Mouse (Mus musculus): ENCODE results near the gene Pald1. TPM values are rescaled to one million over a fixed set of nuclear protein-coding genes. Genes with fewer than 3 reads are reported as not detected.
A peak's percentile ranks its signal among the peaks of the same experiment; 100 is the strongest.

Pald1 gene
- polyA plus RNA-seq, 1 experiment, result 5.3 TPM

- H3K4me1 ChIP-seq (ENCODE audit: control insufficient read depth, insufficient read depth, low read length), result no peaks in the 10 kb centered on the region
- no peak overlapping the region for H3K27ac ChIP-seq (ENCODE audit: insufficient read depth, low read depth, low read length)
- no peak overlapping the region for H3K4me3 ChIP-seq (ENCODE audit: insufficient read depth, low read length)
- TF ChIP-seq CTCF (IDR thresholded peaks at IDR 0.05; ENCODE audit: low read depth, low read length), result no peak
- TF ChIP-seq POLR2A (IDR thresholded peaks at IDR 0.05; ENCODE audit: borderline replicate concordance, low read depth, low read length), result no peak
Observed at GRCm38 (mm10) chr10:61300996-61301395, 82.3 kb downstream of the Pald1 start.

DNA sequence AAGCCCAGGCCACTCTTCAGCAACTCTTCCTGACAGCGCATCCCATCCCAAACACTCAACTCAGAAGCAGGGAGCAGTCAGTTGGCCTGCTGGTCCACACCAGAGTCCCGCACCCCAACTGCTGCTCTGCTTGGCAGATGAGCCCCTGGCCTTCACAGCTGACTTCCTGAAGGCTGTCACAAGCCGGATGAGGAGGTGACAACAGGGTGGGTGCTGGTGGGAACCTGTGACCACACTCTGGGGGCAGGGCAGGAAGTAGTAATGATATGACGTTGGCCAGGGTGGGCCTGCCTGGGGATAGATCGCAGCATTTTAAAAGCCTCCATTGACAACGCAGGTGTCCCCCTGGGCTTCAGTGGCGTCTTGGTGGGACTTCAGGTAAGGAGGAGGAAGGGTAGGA, 85.9 kb downstream of the Pald1 start, which contains the start of gene Prf1:
Gene Prf1 (plus strand): TSS at position 357 of the 400 bp plus-strand sequence.
- Histone ChIP-seq H3K4me3 (ENCODE audit: insufficient read depth, low read length) (no peak within 1 kb of the TSS), H3K27ac (ENCODE audit: insufficient read depth, low read depth, low read length) (no peak within 1 kb of the TSS), H3K4me1 (ENCODE audit: control insufficient read depth, insufficient read depth, low read length) (no peaks in the 10 kb centered on the region)
- no peak for TF ChIP-seq CTCF (IDR thresholded peaks at IDR 0.05; ENCODE audit: low read depth, low read length)
- no peak for TF ChIP-seq POLR2A (IDR thresholded peaks at IDR 0.05; ENCODE audit: borderline replicate concordance, low read depth, low read length)

GRCm38 (mm10) chr10:61296713-61297445, 86.5 kb downstream of the Pald1 start:
- Histone ChIP-seq H3K4me1 (ENCODE audit: control insufficient read depth, insufficient read depth, low read length) (no peaks in the 10 kb centered on the region), H3K4me3 (ENCODE audit: insufficient read depth, low read length) (no peak overlapping the region), H3K27ac (ENCODE audit: insufficient read depth, low read depth, low read length) (no peak overlapping the region)
- TF ChIP-seq CTCF (IDR thresholded peaks at IDR 0.05; ENCODE audit: low read depth, low read length) (no peak), POLR2A (IDR thresholded peaks at IDR 0.05; ENCODE audit: borderline replicate concordance, low read depth, low read length) (no peak)

GRCm38 (mm10) chr10:61294242-61294641, 89.1 kb downstream of the Pald1 start:
- H3K4me3 ChIP-seq (ENCODE audit: insufficient read depth, low read length), result no peak overlapping the region
- H3K27ac ChIP-seq (ENCODE audit: insufficient read depth, low read depth, low read length), result no peak overlapping the region
- peaks cover 5% of the 10 kb centered on the region; the same call in 1 of the 2 replicates for H3K4me1 ChIP-seq (ENCODE audit: control insufficient read depth, insufficient read depth, low read length)
- TF ChIP-seq POLR2A (IDR thresholded peaks at IDR 0.05; ENCODE audit: borderline replicate concordance, low read depth, low read length) (no peak), CTCF (IDR thresholded peaks at IDR 0.05; ENCODE audit: low read depth, low read length) (no peak)

DNA sequence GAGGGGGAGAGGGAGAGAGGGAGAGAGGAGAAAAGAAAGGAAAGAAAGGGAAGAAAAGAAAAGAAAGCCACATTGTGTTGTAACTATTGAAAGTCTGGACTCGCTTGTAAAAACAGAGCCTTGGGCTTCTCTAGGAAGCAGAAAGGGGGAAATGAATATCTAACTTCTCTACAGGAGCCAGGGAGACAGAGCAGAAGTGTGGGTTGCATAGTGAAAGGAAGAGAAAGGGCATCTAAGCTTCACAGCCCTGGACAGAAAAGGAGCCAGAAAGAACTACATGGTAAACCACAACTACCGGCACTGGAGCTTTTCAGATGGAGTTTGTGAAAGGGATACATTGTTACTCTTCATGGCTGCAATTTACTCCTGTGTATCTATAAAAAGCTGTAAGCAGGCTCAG, 92.9 kb downstream of the Pald1 start:
- Histone ChIP-seq H3K27ac (ENCODE audit: insufficient read depth, low read depth, low read length) (no peak overlapping the region), H3K4me1 (ENCODE audit: control insufficient read depth, insufficient read depth, low read length) (peaks cover 11% of the 10 kb centered on the region), H3K4me3 (ENCODE audit: insufficient read depth, low read length) (no peak overlapping the region; the same call in 1 of the 2 replicates)
- TF ChIP-seq POLR2A (IDR thresholded peaks at IDR 0.05; ENCODE audit: borderline replicate concordance, low read depth, low read length), result no peak
- no peak for TF ChIP-seq CTCF (IDR thresholded peaks at IDR 0.05; ENCODE audit: low read depth, low read length)

GRCm38 (mm10) chr10:61290016-61290415, 93.3 kb downstream of the Pald1 start:
- no peak overlapping the region for H3K27ac ChIP-seq (ENCODE audit: insufficient read depth, low read depth, low read length)
- no peak for TF ChIP-seq CTCF (IDR thresholded peaks at IDR 0.05; ENCODE audit: low read depth, low read length)
- TF ChIP-seq POLR2A (IDR thresholded peaks at IDR 0.05; ENCODE audit: borderline replicate concordance, low read depth, low read length), result no peak
- peaks cover 14% of the 10 kb centered on the region for H3K4me1 ChIP-seq (ENCODE audit: control insufficient read depth, insufficient read depth, low read length)
- no peak overlapping the region; the same call in 1 of the 2 replicates for H3K4me3 ChIP-seq (ENCODE audit: insufficient read depth, low read length)

- TF ChIP-seq POLR2A (IDR thresholded peaks at IDR 0.05; ENCODE audit: borderline replicate concordance, low read depth, low read length) (no peak), CTCF (IDR thresholded peaks at IDR 0.05; ENCODE audit: low read depth, low read length) (no peak)
- Histone ChIP-seq H3K27ac (ENCODE audit: insufficient read depth, low read depth, low read length) (no peak overlapping the region), H3K4me1 (ENCODE audit: control insufficient read depth, insufficient read depth, low read length) (peaks cover 17% of the 10 kb centered on the region), H3K4me3 (ENCODE audit: insufficient read depth, low read length) (no peak overlapping the region)
Observed at GRCm38 (mm10) chr10:61286246-61286645, 97.1 kb downstream of the Pald1 start.

GRCm38 (mm10) chr10:61285271-61285670, 98.1 kb downstream of the Pald1 start:
- peak overlapping the region; percentile 49 for H3K27ac ChIP-seq (ENCODE audit: insufficient read depth, low read depth, low read length)
- peaks cover 14% of the 10 kb centered on the region for H3K4me1 ChIP-seq (ENCODE audit: control insufficient read depth, insufficient read depth, low read length)
- H3K4me3 ChIP-seq (ENCODE audit: insufficient read depth, low read length), result no peak overlapping the region
- TF ChIP-seq POLR2A (IDR thresholded peaks at IDR 0.05; ENCODE audit: borderline replicate concordance, low read depth, low read length), result no peak

DNA sequence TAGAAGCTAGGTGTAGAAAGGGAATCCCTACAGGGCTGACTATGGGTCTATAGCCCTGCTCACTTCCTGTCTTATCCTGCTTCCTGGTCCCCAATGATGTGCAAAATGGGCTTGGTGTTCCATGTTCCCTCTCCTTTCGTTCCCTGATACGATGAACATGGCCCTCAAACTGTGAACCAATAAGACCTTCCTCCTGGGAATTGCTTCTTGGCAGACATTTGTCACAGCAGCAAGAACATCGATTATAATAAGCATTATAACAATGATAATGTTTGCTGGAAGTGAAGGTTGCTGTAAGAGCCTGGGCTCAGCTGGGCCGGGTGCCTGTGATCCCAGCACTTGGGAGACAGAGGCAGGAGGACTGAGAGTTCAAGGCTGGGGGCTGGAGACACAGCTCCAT, 99.0 kb downstream of the Pald1 start:
- no peak for TF ChIP-seq CTCF (IDR thresholded peaks at IDR 0.05; ENCODE audit: low read depth, low read length)
- no peak for TF ChIP-seq POLR2A (IDR thresholded peaks at IDR 0.05; ENCODE audit: borderline replicate concordance, low read depth, low read length)
- H3K4me1 ChIP-seq (ENCODE audit: control insufficient read depth, insufficient read depth, low read length), result peaks cover 13% of the 10 kb centered on the region
- no peak overlapping the region for H3K27ac ChIP-seq (ENCODE audit: insufficient read depth, low read depth, low read length)
- no peak overlapping the region for H3K4me3 ChIP-seq (ENCODE audit: insufficient read depth, low read length)

- Histone ChIP-seq H3K4me1 (ENCODE audit: control insufficient read depth, insufficient read depth, low read length) (peaks cover 19% of the 10 kb centered on the region), H3K4me3 (ENCODE audit: insufficient read depth, low read length) (no peak overlapping the region), H3K27ac (ENCODE audit: insufficient read depth, low read depth, low read length) (no peak overlapping the region)
- TF ChIP-seq CTCF (IDR thresholded peaks at IDR 0.05; ENCODE audit: low read depth, low read length), result no peak
- TF ChIP-seq POLR2A (IDR thresholded peaks at IDR 0.05; ENCODE audit: borderline replicate concordance, low read depth, low read length), result no peak
Observed at GRCm38 (mm10) chr10:61281115-61281514, 102.2 kb downstream of the Pald1 start.
